Mouse (Mus musculus) MEL (cell line): ENCODE data around the gene Folr1. TPM values are rescaled to one million over a fixed set of nuclear protein-coding genes. Genes with fewer than 3 reads are reported as not detected.

ENCODE experiments used
- DNase-seq: peaks from one replicate; pipeline ENCODE4 v3.0.0; 2011; ENCODE audit warnings: low read depth, low spot score
- H3K27ac ChIP-seq: 2 replicates; pipeline ENCODE4 v1.5.1; 2012; ENCODE audit warnings: low read depth, mild to moderate bottlenecking, control low read depth, low read length, moderate library complexity; ENCODE audit not compliant: control insufficient read depth
- H3K27me3 ChIP-seq, 2 experiments: fragments of 150-350 bp in 1 of 2; sonication (generic) in 1 of 2; 2 replicates each; pipeline ENCODE4 v1.6.1; 2012; ENCODE audit warnings: low read length in 2 of 2, mild to moderate bottlenecking in 2 of 2, improper control_type of control experiment in 1 of 2, moderate library complexity in 1 of 2; ENCODE audit not compliant: insufficient read depth in 2 of 2, control insufficient read depth in 1 of 2
- H3K36me3 ChIP-seq, 2 experiments: 2 replicates each; pipeline ENCODE4 v1.6.1; 2012 to 2014; ENCODE audit warnings: low read length in 2 of 2, improper control_type of control experiment in 1 of 2, inconsistent platforms in 1 of 2, mild to moderate bottlenecking in 1 of 2; ENCODE audit not compliant: insufficient read depth in 2 of 2, control insufficient read depth in 1 of 2
- H3K4me1 ChIP-seq, 2 experiments: fragments of 150-350 bp in 1 of 2; sonication (generic) in 1 of 2; 2 replicates each; pipeline ENCODE4 v1.6.1; 2012; ENCODE audit warnings: low read length in 2 of 2, improper control_type of control experiment in 1 of 2, mild to moderate bottlenecking in 1 of 2; ENCODE audit not compliant: insufficient read depth in 2 of 2, control insufficient read depth in 1 of 2
- H3K4me3 ChIP-seq, 2 experiments: fragments of 150-350 bp in 1 of 2; sonication (generic) in 1 of 2; 2 replicates each; pipeline ENCODE4 v1.5.1; 2012; ENCODE audit warnings: low read depth in 2 of 2, low read length in 2 of 2, mild to moderate bottlenecking in 2 of 2, moderate library complexity in 2 of 2, control low read depth in 1 of 2, improper control_type of control experiment in 1 of 2; ENCODE audit not compliant: control insufficient read depth in 1 of 2, insufficient read depth in 1 of 2
- H3K79me2 ChIP-seq: 2 replicates; pipeline ENCODE4 v1.6.1; 2012; ENCODE audit warnings: mild to moderate bottlenecking, low read length, moderate library complexity; ENCODE audit not compliant: control insufficient read depth, poor library complexity, insufficient read depth
- H3K9ac ChIP-seq: 2 replicates; pipeline ENCODE4 v1.6.1; 2012; ENCODE audit warnings: low read depth, mild to moderate bottlenecking, control low read depth, low read length, moderate library complexity; ENCODE audit not compliant: control insufficient read depth, poor library complexity, severe bottlenecking
- H3K9me3 ChIP-seq: fragments of 150-350 bp; sonication (generic); replicated peaks from 2 replicates; pipeline ENCODE4 v1.6.1; 2012; ENCODE audit warnings: mild to moderate bottlenecking, low read length, improper control_type of control experiment, moderate library complexity; ENCODE audit not compliant: insufficient read depth
- BHLHE40 ChIP-seq: IDR thresholded peaks from 2 replicates; pipeline ENCODE4 v1.6.1; 2012; ENCODE audit warnings: low read depth, mild to moderate bottlenecking, inconsistent platforms, low read length, improper control_type of control experiment, borderline replicate concordance
- CHD1 ChIP-seq: IDR thresholded peaks from 2 replicates; pipeline ENCODE4 v1.6.1; 2012; ENCODE audit warnings: low read depth, mild to moderate bottlenecking, inconsistent platforms, low read length, improper control_type of control experiment
- E2F4 ChIP-seq: IDR thresholded peaks from 2 replicates; pipeline ENCODE4 v1.6.1; 2011; ENCODE audit warnings: low read depth, low read length, improper control_type of control experiment, borderline replicate concordance
- ELF1 ChIP-seq: IDR thresholded peaks from 2 replicates; pipeline ENCODE4 v1.6.1; 2014; ENCODE audit warnings: low read depth, mild to moderate bottlenecking, inconsistent platforms, low read length, improper control_type of control experiment, moderate library complexity
- EP300 ChIP-seq, 2 experiments: IDR thresholded peaks; 2 replicates each; pipeline ENCODE4 v1.6.1; 2011; ENCODE audit warnings: improper control_type of control experiment in 2 of 2, low read length in 2 of 2, low read depth in 1 of 2, mild to moderate bottlenecking in 1 of 2
- ETS1 ChIP-seq: IDR thresholded peaks from 2 replicates; pipeline ENCODE4 v1.6.1; 2012; ENCODE audit warnings: low read depth, mild to moderate bottlenecking, inconsistent platforms, low read length, improper control_type of control experiment, moderate library complexity
- GATA1 ChIP-seq: IDR thresholded peaks from 2 replicates; pipeline ENCODE4 v1.6.1; 2011; ENCODE audit warnings: low read depth, low read length, improper control_type of control experiment
- JUND ChIP-seq: IDR thresholded peaks from 2 replicates; pipeline ENCODE4 v1.6.1; 2011; ENCODE audit warnings: low read depth, mild to moderate bottlenecking, improper control_type of control experiment, low read length
- KAT2A ChIP-seq: conservative IDR thresholded peaks from 2 replicates; pipeline ENCODE4 v1.6.1; 2012; ENCODE audit warnings: low read depth, low read length, improper control_type of control experiment, inconsistent platforms
- MAFK ChIP-seq: IDR thresholded peaks from 2 replicates; pipeline ENCODE4 v1.6.1; 2011; ENCODE audit warnings: low read depth, mild to moderate bottlenecking, low read length, improper control_type of control experiment, borderline replicate concordance
- MEF2A ChIP-seq: IDR thresholded peaks from 2 replicates; pipeline ENCODE4 v1.6.1; 2014; ENCODE audit warnings: low read depth, mild to moderate bottlenecking, inconsistent platforms, low read length, improper control_type of control experiment; ENCODE audit not compliant: poor library complexity, insufficient replicate concordance, severe bottlenecking; ENCODE audit errors: extremely low read depth
- MYB ChIP-seq: IDR thresholded peaks from 2 replicates; pipeline ENCODE4 v1.6.1; 2011; ENCODE audit warnings: mild to moderate bottlenecking, low read depth, low read length, improper control_type of control experiment
- MYC ChIP-seq: IDR thresholded peaks from 2 replicates; pipeline ENCODE4 v1.6.1; 2011; ENCODE audit warnings: low read depth, mild to moderate bottlenecking, low read length, improper control_type of control experiment, moderate library complexity
- POLR2AphosphoS2 ChIP-seq: IDR thresholded peaks from 2 replicates; pipeline ENCODE4 v1.6.1; 2011; ENCODE audit warnings: low read length, improper control_type of control experiment
- RAD21 ChIP-seq: IDR thresholded peaks from 2 replicates; pipeline ENCODE4 v1.6.1; 2011; ENCODE audit warnings: mild to moderate bottlenecking, low read depth, low read length, improper control_type of control experiment
- RCOR1 ChIP-seq: IDR thresholded peaks from 2 replicates; pipeline ENCODE4 v1.6.1; 2012; ENCODE audit warnings: low read depth, mild to moderate bottlenecking, inconsistent platforms, low read length, improper control_type of control experiment
- SMC3 ChIP-seq: IDR thresholded peaks from 2 replicates; pipeline ENCODE4 v1.6.1; 2011; ENCODE audit warnings: low read depth, low read length, improper control_type of control experiment
- TAL1 ChIP-seq: IDR thresholded peaks from 2 replicates; pipeline ENCODE4 v1.6.1; 2012; ENCODE audit warnings: mild to moderate bottlenecking, inconsistent platforms, low read length, moderate library complexity, mixed read lengths
- TBP ChIP-seq: IDR thresholded peaks from 2 replicates; pipeline ENCODE4 v1.8.0; 2011; ENCODE audit warnings: low read depth, low read length, improper control_type of control experiment
- TCF12 ChIP-seq: IDR thresholded peaks from 2 replicates; pipeline ENCODE4 v1.6.1; 2014; ENCODE audit warnings: low read depth, mild to moderate bottlenecking, inconsistent platforms, low read length, improper control_type of control experiment, moderate library complexity
- UBTF ChIP-seq: IDR thresholded peaks from 2 replicates; pipeline ENCODE4 v1.6.1; 2012; ENCODE audit warnings: low read depth, mild to moderate bottlenecking, inconsistent platforms, low read length, improper control_type of control experiment, moderate library complexity, borderline replicate concordance; ENCODE audit not compliant: insufficient read depth
- USF1 ChIP-seq: IDR thresholded peaks from 2 replicates; pipeline ENCODE4 v1.6.1; 2014; ENCODE audit warnings: low read depth, mild to moderate bottlenecking, inconsistent platforms, low read length, improper control_type of control experiment, moderate library complexity
- USF2 ChIP-seq, 2 experiments: IDR thresholded peaks; 2 replicates each; pipeline ENCODE4 v1.6.1; 2011 to 2012; ENCODE audit warnings: improper control_type of control experiment in 2 of 2, low read length in 2 of 2, borderline replicate concordance in 1 of 2, inconsistent platforms in 1 of 2, low read depth in 1 of 2, mild to moderate bottlenecking in 1 of 2; ENCODE audit not compliant: insufficient read depth in 1 of 2
- ZC3H11A ChIP-seq: IDR thresholded peaks from 2 replicates; pipeline ENCODE4 v1.6.1; 2012; ENCODE audit warnings: low read depth, mild to moderate bottlenecking, inconsistent platforms, low read length, improper control_type of control experiment
- ZKSCAN1 ChIP-seq: IDR thresholded peaks from 2 replicates; pipeline ENCODE4 v1.6.1; 2012; ENCODE audit warnings: low read depth, mild to moderate bottlenecking, inconsistent platforms, low read length, improper control_type of control experiment, moderate library complexity
- ZNF384 ChIP-seq: IDR thresholded peaks from 2 replicates; pipeline ENCODE4 v1.6.1; 2012; ENCODE audit warnings: low read depth, mild to moderate bottlenecking, inconsistent platforms, low read length, improper control_type of control experiment
- polyA plus RNA-seq, 2 experiments: library from polyadenylated mRNA; stranded (reverse) in 1 of 2; unstranded in 1 of 2; fragments of >175 nt in 1 of 2; fragments of >200 nt in 1 of 2; gene quantifications; 2 replicates each; pipeline versions ENCODE4 v1.2.1 to v1.2.4; 2012; ENCODE audit warnings: low replicate concordance in 2 of 2, low read depth in 1 of 2; ENCODE audit not compliant: insufficient read length in 2 of 2, insufficient read depth in 1 of 2, missing spikeins in 1 of 2
- total RNA-seq: library from RNA; depleted of rRNA; stranded (reverse); fragments of 300-350 nt; gene quantifications from 2 replicates; pipeline ENCODE4 v1.2.3, GENCODE M21; 2012

Gene Folr1
- total and polyA plus RNA-seq, 3 experiments: 0.07 to 0.12 TPM; not detected in 1

DNA sequence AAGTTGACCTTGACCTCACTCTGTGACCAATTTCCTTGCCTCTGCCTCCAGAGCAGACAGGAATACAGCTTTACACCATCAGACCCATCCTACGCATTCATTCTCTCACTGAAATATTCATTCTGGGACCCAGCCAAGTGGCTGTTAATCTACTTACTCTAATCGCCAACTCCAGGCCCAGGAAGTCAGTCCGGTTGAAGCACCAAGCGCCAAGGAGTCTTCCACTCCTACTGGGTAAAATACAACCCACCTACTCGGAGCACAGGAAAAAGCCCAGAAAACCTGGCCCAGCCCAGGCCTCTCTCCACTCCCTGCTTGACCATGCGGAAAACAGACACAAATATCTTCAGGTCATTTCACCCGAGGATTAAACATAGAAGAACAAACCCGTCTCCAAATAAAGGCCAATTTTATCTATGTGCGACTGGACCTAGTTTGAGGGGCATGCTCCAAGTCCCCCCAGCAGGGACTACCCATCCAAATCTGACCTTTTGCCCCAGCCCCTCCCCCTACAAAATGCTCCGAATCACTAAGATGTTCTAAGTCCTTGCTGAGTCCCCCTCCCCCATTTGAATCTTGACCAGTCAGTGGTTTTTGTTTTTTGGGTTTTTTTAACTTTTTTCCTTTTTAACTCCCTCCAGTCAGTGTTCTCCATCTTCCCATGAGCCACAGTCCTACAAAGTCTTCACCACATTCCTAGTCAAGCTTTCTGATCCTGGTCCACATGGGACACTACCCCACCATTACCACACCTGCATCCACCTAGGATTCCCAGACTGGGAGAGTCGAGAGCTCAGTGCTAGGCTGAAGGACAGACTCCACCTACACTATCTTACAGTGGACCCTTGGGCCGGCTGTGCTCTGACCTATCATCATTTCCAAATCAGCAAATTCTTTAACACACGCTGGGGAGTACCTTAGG lies 2.1 kb downstream of the Folr1 start:
- H3K27ac ChIP-seq: no peak overlapping the region
- H3K9me3 ChIP-seq: no peaks in the 10 kb centered on the region
- no peak for TF ChIP-seq TAL1
- no peak for TF ChIP-seq ETS1
- TF ChIP-seq MYB: no peak
- TF ChIP-seq GATA1: no peak
- TF ChIP-seq UBTF: no peak
- TF ChIP-seq MEF2A: no peak
- no peak for TF ChIP-seq JUND
- TF ChIP-seq USF2 (IDR thresholded peaks at IDR 0.05; ENCODE audit: borderline replicate concordance in 1 of 2, insufficient read depth in 1 of 2, low read depth in 1 of 2, low read length in 2 of 2): no peak
- TF ChIP-seq ELF1: no peak
- no peak for TF ChIP-seq POLR2AphosphoS2
- no peak for TF ChIP-seq ZNF384
- TF ChIP-seq TBP: no peak
- no peak for TF ChIP-seq RAD21
- TF ChIP-seq TCF12: no peak
- TF ChIP-seq RCOR1: no peak
- TF ChIP-seq ZKSCAN1: no peak
- TF ChIP-seq MAFK: no peak
- no peak for TF ChIP-seq E2F4
- TF ChIP-seq MYC: no peak
- no peak overlapping the region for H3K4me3 ChIP-seq
- H3K36me3 ChIP-seq: no peaks in the 10 kb centered on the region
- no peak overlapping the region for H3K9ac ChIP-seq
- H3K4me1 ChIP-seq: no peaks in the 10 kb centered on the region
- DNase-seq: no peak
- H3K79me2 ChIP-seq: no peaks in the 10 kb centered on the region
- no peaks in the 10 kb centered on the region; a peak in 1 of 4 replicates for H3K27me3 ChIP-seq

- DNase-seq: no peak
- no peak for TF ChIP-seq GATA1
- no peak for TF ChIP-seq E2F4
- TF ChIP-seq KAT2A: no peak
- no peak for TF ChIP-seq USF1
- no peak for TF ChIP-seq RAD21
- no peak for TF ChIP-seq EP300 (IDR thresholded peaks at IDR 0.05; ENCODE audit: low read depth in 1 of 2, low read length in 2 of 2)
- no peak for TF ChIP-seq TCF12
- TF ChIP-seq BHLHE40: no peak
- no peak for TF ChIP-seq ZC3H11A
- TF ChIP-seq SMC3: no peak
- TF ChIP-seq MAFK: no peak
- no peak for TF ChIP-seq ETS1
- TF ChIP-seq ZKSCAN1: no peak
- TF ChIP-seq CHD1: no peak
- Histone ChIP-seq H3K27me3 (no peaks in the 10 kb centered on the region; a peak in 1 of 4 replicates), H3K4me1 (no peaks in the 10 kb centered on the region), H3K36me3 (no peaks in the 10 kb centered on the region), H3K79me2 (no peaks in the 10 kb centered on the region), H3K4me3 (no peak overlapping the region), H3K27ac (no peak overlapping the region), H3K9ac (no peak overlapping the region), H3K9me3 (no peaks in the 10 kb centered on the region)
Measured at GRCm38 (mm10) chr7:101867482-101867881, 3.1 kb downstream of the Folr1 start.
